Mouse (Mus musculus): ENCODE measurements around the gene Hdac9. TPM values are rescaled to one million over a fixed set of nuclear protein-coding genes. Genes with fewer than 3 reads are reported as not detected.

The Hdac9 gene
- total RNA-seq (2021) = 10 to 100 TPM in 1 of 2 experiments, 1 to 10 TPM in 1; 7.5 to 13.3 TPM
- long read RNA-seq, experiment 1, partial matches to known transcripts = 1 of 9 reads
- long read RNA-seq, experiment 1, other reads (novel, unspliced or antisense) = 8 of 9 reads
- long read RNA-seq, experiment 2, full-length matches to known transcripts = 1 of 6 reads
- long read RNA-seq, experiment 2, partial matches to known transcripts = 0 of 6 reads
- long read RNA-seq, experiment 2, other reads (novel, unspliced or antisense) = 5 of 6 reads

DNA sequence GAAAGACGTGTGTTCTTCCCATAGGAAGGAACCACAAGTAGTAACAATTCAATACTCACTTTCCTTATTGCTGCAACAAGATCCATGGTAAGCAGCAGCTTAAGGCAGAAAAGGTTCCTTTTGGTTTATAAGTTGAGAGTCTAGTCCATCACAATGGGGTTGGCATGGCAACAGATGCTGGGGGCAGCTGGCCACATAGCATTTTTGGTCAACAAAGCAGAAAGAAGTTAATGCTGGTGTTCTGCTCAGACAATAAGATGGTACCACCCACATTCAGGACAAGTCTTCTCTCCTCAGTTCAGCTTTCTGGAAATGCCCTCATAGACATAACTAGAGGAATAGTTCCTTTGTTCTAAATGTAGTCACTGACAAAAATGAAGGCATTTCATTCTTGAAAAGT, at the start of gene Hdac9:
Gene Hdac9, minus strand, starts transcription at position 101 of the 400 bp plus-strand sequence.
- no peak for DNase-seq

DNA sequence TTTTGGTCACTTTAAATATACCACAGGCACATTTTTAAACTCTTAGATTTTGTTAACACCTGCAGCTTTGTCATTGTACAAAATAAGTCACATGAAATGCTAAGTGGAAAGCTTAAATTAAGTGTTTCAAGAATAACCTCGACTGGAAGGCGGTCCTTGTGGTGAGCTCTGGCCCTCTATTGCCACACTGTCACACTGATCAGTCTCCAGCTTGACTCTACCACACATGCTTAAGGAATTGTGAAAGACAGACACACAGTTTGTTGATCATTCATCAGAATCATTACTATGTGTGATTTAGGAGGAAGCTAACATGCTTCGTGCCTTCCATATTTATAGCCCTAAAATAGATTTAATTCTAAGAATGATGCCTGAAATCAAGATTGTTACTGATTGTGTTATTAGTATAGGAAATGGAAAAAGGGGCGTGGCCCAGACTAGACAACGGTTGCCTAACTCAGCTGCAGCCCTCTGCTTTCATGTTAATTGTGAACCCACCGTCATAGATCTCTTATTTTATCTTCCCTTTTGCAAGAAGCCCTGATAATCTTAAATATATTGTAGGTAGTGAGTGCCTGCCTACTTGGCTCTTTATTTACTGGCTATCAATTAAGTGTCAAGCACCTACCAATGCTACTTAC, 32.3 kb upstream of the Hdac9 start:
- DNase-seq = no peak

DNA sequence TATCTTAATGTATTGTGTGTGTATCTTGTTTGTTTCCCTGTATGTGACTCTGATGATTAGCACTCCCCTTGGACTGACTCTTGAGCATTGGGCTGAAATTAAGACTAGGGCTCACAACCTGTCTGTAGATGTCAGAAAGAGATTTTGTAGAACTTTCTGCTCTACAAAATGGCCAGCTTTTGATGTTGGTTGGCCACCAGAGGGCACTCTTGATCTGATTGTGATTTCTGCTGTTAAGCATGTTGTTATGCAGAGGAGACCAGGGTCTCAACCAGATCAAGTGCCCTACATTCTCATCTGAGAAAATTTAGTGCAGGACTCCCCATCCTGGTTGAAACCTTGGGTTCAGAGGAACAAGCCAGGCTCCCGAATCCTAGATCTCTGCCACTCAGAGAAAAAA, 21.0 kb upstream of the Hdac9 start:
- DNase-seq = no peak

DNA sequence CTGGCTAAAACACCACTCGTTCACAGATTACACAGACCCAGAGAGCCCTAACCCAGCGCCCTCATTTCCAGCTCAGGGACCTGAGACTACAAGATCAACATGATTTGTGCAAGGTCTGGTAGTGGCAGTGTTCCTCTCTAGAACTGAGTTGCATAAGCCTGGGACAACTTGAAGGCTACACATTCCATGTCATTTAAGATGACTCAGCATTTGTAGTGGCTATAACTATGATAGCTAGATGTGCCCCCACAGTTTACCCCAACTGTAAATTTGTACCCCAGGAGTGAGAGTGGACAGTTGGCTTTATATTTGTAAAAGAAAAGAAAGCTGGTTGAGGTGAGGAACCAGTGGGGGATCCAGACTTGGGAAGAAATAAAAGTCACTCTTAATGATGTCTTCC, 8.9 kb downstream of the Hdac9 start:
- DNase-seq = no peak

DNA sequence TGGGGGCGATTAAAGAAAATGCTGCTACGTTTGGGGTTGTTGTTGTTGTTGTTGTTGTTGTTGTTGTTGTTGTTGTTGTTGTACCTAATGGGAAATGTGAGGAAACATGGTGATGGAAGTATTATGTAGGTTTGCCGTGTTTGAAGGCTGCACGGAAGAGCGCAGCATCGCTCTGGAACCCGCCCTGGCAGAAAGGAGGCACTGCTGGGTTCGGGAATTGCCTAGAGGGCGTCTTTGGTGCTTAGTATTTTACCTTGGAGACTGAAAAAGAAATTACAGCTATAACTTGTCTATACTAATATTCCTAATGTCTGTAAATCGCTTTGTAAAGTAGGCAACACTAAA, 9.4 kb downstream of the Hdac9 start:
- DNase-seq = no peak

DNA sequence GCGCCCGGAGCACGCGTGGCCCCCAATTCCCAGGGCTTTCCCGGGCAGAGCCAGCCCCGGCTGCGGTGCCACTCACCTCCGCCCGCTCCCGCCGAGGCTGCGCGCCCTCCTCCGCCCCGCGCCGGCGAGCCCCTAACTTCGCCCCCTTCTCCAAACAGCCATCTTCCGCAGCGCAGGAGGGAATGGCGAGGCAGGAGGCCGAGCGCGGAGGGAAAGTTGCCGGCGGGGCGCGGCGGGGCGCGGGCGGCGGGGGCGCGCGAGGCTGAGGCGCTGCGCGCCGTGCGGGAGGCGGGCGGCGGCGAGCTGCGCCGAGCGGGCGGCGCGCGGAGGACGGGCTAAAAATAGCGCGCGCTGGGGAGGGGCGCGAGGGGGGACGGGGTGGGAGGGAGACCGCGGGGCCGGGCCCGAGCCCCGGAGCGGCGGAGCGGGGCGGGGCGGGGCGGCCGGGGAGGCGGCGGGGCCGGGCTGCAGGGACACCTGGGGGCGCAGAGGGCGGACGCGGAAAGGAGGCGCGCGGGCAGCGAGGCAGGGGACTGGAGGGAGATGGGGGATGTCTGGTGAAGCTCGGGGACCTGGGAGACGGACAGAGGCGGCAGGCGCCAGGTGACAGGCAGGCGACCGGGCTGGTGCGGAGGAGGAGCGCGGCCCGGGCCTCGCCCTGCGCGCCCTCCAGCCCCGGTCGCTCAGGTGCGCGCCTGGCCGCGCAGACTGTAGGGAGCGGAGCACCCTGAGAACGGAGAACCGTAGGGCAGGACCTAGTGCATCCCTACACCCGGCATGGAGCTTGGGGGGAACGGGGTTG, 10.0 kb downstream of the Hdac9 start:
- peak; percentile 18 for DNase-seq

DNA sequence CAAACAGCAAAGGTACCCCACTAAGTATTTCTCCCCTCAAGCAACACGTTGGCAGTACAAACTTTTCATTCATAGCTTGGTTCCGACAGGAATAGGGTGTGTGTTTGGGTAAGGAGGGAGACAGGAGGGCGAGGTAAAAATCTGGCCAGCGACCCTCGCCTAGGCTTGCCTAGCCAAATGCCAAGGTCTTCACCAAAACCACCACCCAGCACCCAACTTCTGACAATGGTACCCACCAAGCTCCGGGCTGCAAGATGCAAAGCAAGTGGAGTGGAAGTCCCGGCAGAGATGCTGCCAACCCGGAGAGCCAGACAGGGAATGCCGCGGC, 10.6 kb downstream of the Hdac9 start:
- no peak for DNase-seq

DNA sequence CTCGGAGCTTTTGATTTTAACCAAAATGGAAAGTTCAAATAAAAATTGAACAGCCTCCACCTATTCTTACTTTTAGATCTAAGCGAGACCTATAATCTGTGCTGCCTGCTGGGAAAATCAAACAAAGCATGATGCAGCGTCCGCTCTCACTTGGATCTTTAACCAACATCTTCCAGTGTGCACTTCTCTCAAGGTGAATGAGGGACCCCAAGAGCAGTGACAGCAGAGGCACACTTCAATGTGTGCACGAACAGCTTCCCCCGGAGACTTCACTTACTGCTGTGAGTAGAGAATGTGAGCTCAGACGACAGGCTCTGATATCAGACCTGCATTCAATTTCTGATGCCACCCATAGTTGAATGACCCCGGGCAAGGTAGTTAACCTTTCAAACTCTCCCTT, 16.7 kb downstream of the Hdac9 start:
- DNase-seq = no peak

DNA sequence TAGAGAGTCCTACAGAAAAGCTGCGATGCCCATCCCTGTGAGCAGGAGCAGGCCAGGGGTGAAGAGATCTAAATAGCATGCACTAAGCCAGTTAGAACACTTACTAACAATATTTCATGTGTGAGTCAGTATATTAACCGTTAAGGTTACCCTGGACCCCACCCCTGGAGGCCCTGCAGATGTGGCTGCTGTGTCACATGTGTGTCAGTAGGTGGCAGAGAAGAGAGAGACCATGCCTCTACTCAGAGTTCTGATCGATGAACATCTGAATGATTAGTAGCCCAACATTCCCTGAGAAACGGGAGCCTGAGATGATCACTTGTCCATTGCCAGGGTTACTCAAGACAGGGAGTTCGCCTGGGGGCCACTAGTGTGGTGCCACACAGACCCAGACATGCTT, 22.0 kb downstream of the Hdac9 start:
- DNase-seq = no peak

DNA sequence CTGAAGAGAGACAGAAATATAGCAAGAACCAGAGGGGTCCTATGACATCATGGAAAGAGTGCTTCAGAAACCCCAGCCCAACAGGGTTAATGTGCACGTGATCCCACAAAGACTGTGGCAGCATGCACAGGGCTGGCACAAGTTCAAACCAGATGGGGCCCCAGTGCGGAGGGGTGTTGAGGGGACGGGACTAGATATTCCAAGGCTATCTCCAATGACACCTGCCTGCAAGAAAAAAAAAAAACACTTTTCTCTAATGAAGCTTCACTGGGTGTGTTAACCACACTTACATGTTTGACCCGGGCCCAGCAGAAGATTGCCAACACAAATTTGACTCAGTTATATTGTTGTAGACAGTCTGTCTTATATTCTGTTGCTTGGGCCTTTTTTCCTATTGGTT, 28.2 kb downstream of the Hdac9 start:
- DNase-seq = no peak

DNA sequence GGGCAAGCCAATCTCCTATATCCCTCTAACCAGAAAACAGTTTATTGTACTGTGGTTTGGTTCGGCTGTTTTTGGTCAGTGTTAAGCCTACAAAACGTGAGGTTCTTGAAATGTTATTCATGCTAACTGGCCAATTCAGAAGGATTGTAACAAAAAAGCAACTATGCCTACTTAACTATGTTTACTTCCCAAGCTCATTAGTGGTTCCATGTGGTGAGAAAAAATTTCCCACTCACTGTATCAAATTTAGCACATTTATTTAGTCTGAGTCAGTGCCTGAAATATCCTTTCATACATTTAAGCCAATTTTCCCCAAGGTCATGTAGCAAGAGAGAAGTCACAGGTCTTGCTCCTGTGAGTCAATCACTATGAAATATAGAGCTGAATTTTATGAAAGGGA, 42.0 kb downstream of the Hdac9 start:
- DNase-seq = no peak

DNA sequence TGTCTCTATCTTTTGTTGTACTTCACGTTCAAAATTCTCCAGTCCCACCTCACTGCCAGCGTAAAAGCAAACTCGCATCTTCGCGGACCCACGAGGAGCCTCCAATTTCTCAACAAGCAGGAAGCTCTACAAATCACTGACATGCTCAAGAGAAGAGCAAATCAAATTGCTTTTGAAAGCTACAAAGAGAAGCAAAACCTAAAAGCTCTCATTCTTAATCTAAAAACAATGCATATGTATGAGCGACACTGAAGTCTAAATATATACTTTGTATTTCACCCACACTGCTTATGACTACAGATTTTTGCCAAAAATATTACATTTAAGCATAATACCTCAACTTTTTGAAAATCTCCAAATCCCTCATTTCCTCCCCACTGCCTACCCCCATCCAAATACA, 45.9 kb downstream of the Hdac9 start:
- DNase-seq = no peak

DNA sequence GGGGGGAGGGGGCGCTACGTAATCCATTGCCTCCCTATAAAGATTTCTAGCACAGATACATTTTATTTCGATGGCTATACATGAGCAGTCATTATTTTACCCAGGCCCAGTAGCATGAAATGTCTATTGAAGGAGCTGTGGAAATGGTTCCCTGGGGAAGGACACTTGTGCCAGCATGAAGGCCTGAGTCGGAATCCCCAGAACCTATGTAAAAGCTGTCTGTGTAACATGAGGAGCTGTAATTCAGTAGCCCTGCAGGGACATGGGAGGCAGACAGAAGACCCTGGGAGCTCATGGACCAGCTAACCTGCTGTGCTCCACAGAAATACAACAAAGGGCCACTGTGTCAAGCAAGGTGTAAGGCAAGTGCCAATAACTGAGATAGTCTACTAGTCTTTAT, 75.7 kb downstream of the Hdac9 start:
- no peak for DNase-seq

DNA sequence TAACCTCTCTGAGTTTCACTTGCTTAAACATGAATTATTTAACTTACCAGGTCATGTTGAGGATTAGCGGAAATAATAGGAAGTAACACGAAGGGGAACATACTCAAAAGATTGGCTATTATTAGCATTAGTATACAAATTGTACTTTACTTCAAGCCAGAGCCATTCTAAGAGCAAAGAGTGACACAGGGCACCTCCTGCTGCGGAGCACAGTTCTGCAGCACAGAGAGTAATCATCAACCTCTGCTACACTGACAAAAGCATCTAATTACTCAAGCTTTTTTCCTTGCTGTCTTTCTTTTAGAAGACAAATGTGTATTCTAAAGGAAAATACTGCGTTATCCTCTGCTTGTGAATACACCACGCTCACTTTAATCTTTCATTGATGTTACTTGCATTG, 79.6 kb downstream of the Hdac9 start:
- DNase-seq = no peak

DNA sequence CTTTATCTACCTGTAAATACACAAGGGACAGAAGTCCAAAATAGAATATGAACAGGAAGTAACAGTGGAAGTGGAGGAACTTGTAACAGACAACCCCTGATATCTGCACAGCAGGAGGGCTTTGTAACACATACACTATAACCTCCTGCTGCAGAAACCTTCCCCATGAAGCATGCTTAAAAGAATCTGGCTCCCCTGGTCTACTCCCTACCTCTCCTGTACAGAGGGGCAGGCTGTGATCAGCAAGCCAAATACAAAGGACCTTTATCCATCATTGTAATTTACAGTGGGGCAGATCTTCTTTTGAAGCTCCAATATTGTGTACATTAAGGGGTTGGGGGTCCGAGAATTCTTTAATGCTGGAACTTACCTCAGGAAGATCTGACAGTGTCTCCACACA, 80.0 kb downstream of the Hdac9 start:
- no peak for DNase-seq

DNA sequence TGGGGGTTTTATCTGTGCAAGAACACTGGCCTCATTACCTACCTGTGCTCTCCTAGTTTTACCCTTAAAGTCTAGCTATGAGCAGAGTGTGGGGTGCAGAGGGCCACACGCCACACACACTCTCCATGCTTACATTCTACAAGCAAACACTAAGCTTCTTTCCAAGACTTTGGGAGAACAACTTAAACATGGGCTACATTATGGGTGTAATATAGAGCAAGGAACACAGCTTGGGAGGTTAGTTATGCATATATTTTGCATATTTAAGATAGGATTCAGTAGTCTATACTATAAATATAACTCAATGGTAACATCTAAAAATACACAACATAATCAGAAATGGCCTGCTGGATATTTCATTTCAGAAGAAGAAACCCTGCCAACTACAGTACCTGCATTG, 80.8 kb downstream of the Hdac9 start:
- DNase-seq = no peak

DNA sequence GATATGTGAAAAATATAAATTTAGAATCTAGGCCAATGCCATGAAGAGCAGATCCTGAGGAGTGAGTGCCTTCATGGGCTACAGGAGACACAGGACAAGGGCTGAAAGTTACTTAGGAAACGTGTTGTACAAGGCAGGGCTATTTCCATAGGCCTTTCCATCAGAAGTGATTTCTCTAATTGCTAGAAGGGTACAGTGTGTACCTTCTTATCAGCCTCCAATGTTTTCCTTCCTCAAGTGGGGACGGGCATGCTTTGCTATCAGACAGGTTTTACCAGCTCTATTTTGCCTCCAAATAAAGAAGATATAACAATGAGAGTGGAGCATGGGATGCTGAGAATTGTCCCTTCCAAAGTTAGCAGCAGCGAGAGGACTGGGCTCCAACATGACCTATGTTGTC, 81.4 kb downstream of the Hdac9 start:
- no peak for DNase-seq

DNA sequence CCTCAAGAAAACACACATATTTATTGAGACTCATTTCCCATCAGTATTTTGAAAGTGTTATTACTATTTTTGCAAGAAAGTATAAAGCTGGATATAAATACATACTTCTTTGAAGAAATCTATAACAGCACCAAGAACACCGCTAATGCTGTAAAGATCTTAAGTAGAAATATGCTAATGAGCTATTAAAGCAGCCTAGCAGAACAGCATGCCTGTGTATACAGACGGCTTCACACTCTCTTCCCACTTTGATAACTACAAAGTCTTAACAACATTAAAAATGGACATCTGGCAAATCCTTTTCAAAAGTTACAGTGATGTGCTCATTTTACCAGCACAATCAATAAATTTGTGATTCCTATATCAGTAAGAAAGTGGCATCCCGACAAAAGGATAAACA, 88.2 kb downstream of the Hdac9 start:
- no peak for DNase-seq

DNA sequence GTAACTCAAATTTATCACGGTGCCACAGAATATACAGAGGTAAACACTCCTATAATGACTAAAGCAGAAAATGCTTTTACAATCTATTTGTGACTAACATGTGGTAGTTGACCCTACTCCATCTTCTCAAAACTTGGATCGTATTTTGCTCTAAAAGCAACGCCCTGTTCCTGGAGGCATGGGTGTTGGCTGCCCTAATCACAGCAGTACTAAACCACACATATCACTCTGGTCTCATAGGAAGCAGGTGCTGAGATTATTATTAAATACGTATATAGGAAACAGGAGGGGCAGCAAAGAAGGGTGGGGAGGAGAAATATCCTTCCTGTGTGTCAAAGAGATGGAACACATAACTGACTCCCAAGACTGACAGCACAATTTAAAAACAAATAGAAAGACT, 90.0 kb downstream of the Hdac9 start:
- DNase-seq = no peak

DNA sequence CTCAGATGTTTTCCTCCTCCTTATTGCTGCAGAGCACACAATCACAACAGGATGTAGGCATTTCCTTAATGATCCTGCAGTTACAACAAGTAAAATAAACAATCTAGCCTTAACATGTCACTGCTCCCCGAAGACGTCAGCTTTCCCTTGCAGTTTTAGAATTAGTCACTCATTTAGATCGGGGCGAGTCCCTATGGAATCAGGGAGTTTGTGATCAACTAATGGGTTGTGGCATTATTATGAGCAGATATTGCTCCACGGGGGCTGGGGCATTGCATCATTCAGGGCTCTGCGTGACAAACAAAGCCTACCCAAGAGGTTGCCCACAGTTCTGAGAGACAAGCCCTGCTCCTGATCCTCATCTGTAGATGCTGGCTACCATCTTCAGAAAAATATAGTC, 96.7 kb downstream of the Hdac9 start:
- DNase-seq = no peak

DNA sequence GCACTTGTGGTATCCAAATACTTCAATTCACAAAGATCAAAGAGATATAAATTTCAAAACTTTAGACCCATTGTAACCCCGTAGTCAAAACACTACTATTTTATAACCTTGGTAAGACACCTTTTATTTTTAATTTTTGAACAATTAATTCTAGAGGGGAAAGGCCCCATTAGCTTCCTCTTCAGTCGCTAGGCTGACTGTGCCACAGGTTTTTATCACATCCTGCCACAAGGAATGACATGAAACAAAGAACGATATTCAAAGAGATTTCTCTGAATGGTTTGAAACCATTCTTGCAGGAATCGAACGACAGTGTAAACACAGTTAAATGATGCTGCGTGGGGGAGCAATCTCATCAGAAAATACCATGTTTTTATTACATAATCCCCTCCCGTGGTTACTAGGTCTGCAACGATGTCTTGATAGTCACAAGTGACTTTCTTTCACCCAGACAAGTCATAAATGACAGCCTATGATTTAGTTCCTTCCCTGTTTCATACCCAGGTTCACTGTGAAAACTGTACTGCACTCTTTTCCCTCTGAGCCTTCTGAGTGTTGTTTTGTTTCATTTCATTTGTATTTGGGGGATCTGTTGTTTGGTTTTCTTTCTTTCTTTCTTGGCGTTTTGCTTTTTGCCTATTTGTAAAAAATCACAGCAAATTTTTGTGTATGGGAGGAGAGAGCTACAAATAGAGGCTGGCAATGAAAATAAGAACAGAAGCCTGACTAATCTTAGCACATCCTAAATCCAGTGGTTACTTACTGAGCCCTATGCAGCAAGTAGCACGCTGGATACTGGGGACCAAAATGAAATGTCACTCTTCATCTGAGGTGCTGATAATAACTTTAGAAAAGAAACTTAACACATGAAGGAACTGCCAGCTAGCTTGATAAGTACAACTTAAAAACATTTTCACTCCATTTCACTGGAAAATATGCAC, 105.0 kb downstream of the Hdac9 start:
- DNase-seq = no peak

DNA sequence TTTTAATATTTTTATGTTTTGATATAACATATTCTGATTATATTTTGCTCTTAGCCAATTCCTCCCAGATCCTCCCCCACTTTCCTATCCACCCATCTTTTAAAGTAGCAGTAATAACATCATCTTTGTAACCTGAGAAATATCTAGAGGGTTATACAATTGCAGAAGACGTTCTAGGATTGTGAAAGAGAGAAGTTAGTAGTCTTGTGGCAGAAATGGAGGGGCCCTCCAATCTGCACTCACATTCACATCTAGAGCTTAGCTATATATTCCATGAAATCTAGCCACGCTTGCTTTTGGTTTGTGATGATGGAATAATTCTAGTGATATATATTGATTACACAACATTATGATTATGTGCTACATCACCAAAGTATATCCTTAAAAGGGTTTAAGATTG, 106.7 kb downstream of the Hdac9 start:
- DNase-seq = no peak

DNA sequence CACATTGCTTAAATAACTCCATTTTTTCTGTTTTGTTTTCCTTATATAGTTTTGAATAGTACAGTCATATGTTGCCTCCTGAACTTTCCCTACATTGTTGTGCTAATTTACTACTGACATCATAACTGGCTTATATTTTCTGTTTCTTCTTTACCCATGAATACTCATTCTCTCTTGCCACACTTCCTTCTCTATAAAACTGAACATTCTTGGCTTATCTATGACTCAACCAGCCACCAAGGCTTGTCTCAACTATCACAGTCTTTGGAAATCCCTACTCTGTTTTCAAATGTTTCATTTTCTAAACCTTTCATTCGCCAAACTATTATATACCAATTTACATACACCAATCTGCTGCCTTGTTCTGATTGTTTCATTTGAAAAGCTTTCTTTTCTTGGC, 108.7 kb downstream of the Hdac9 start:
- DNase-seq = no peak
